Mouse (Mus musculus) liver, embryonic 13.5 days (tissue): ENCODE measurements at regions not wholly inside any gene's neighbourhood (a gene's known extent, or its start where the extent isn't known, plus 50 kb on each side); places are given as distances from the start of the nearest gene placed in this dataset.

ENCODE experiments used
- ATAC-seq: fragments of 200-750 bp; cut with Nextera tagmentation; 2 replicates; pipeline ENCODE4 v1.8.0; 2017; ENCODE audit warnings: low read depth, mild to moderate bottlenecking, moderate number of reproducible peaks, moderate library complexity
- DNase-seq: peaks from one replicate; pipeline ENCODE4 v3.0.0; 2022
- H3K27ac ChIP-seq: fragments of 300-500 bp; sonication (generic); 2 replicates; pipeline ENCODE4 v1.5.1; 2015; ENCODE audit warnings: moderate library complexity, mild to moderate bottlenecking, inconsistent platforms
- H3K27me3 ChIP-seq: fragments of 300-500 bp; sonication (generic); 2 replicates; pipeline ENCODE4 v1.6.1; 2015; ENCODE audit warnings: mild to moderate bottlenecking, inconsistent platforms
- H3K36me3 ChIP-seq: fragments of 300-500 bp; sonication (generic); 2 replicates; pipeline ENCODE4 v1.6.1; 2015; ENCODE audit warnings: mild to moderate bottlenecking, inconsistent platforms
- H3K4me1 ChIP-seq: fragments of 300-500 bp; sonication (generic); replicated peaks from 2 replicates; pipeline ENCODE4 v1.6.1; 2015; ENCODE audit warnings: inconsistent platforms
- H3K4me2 ChIP-seq: fragments of 300-500 bp; sonication (generic); 2 replicates; pipeline ENCODE4 v1.6.1; 2015; ENCODE audit warnings: inconsistent platforms, mild to moderate bottlenecking, moderate library complexity
- H3K4me3 ChIP-seq: fragments of 300-500 bp; sonication (generic); replicated peaks from 2 replicates; pipeline ENCODE4 v1.5.1; 2015; ENCODE audit warnings: mild to moderate bottlenecking, inconsistent platforms
- H3K9ac ChIP-seq: fragments of 300-500 bp; sonication (generic); 2 replicates; pipeline ENCODE4 v1.6.1; 2015; ENCODE audit warnings: mild to moderate bottlenecking, inconsistent platforms
- H3K9me3 ChIP-seq: fragments of 300-500 bp; sonication (generic); replicated peaks from 2 replicates; pipeline ENCODE4 v1.6.1; 2016; ENCODE audit warnings: inconsistent platforms

GRCm38 (mm10) chr5:68753025-68753424 lies 588.5 kb downstream of the Kctd8 start:
- Histone ChIP-seq H3K27ac (no peak overlapping the region), H3K27me3 (no peaks in the 10 kb centered on the region), H3K36me3 (no peaks in the 10 kb centered on the region), H3K4me3 (no peak overlapping the region), H3K9me3 (no peaks in the 10 kb centered on the region), H3K4me2 (no peak overlapping the region), H3K9ac (no peak overlapping the region), H3K4me1 (no peaks in the 10 kb centered on the region)
- ATAC-seq: no peak
- DNase-seq: no peak
